Mouse (Mus musculus): Measurements from ENCODE around the gene Zmiz2.
A peak's percentile ranks its signal among the peaks of the same experiment; 100 is the strongest.
"Not testable (repeated sequence)": the region's sequence is repeated elsewhere in the genome, so short reads cannot be mapped to it uniquely, and the experiment has no call there.

The Zmiz2 gene

GRCm38 (mm10) chr11:6398141-6398540 is 9.3 kb downstream of the Zmiz2 start:
- DNase-seq (ENCODE audit: low spot score) = no peak

- no peak for DNase-seq (ENCODE audit: low spot score)
Measured at GRCm38 (mm10) chr11:6402515-6403510, 13.9 kb downstream of the Zmiz2 start.

- no peak for DNase-seq (ENCODE audit: low spot score)
Measured at GRCm38 (mm10) chr11:6403830-6404405, 15.0 kb downstream of the Zmiz2 start.

- no peak for DNase-seq (ENCODE audit: low spot score)
Measured at GRCm38 (mm10) chr11:6404699-6405566, 16.1 kb downstream of the Zmiz2 start.

- DNase-seq (ENCODE audit: low spot score) = no peak
Measured at GRCm38 (mm10) chr11:6405591-6406081, 16.8 kb downstream of the Zmiz2 start.

- DNase-seq (ENCODE audit: low spot score) = no peak
Measured at GRCm38 (mm10) chr11:6406251-6407161, 17.6 kb downstream of the Zmiz2 start.

GRCm38 (mm10) chr11:6407162-6407621 is 18.3 kb downstream of the Zmiz2 start:
- DNase-seq (ENCODE audit: low spot score) = no peak

- no peak for DNase-seq (ENCODE audit: low spot score)
Measured at GRCm38 (mm10) chr11:6410050-6410602, 21.3 kb downstream of the Zmiz2 start.

- not testable (repeated sequence) for DNase-seq (ENCODE audit: low spot score)
Measured at GRCm38 (mm10) chr11:6410755-6411154, 21.9 kb downstream of the Zmiz2 start.

GRCm38 (mm10) chr11:6411684-6412083 is 22.8 kb downstream of the Zmiz2 start:
- DNase-seq (ENCODE audit: low spot score) = peak; percentile 87

GRCm38 (mm10) chr11:6413264-6413663 is 24.4 kb downstream of the Zmiz2 start:
- no peak for DNase-seq (ENCODE audit: low spot score)

- DNase-seq (ENCODE audit: low spot score) = no peak
Measured at GRCm38 (mm10) chr11:6414751-6415550, 26.1 kb downstream of the Zmiz2 start, which contains the start of gene Ppia. Gene Ppia, plus strand, starts transcription at chr11:6415443.

- peak; percentile 99 for DNase-seq (ENCODE audit: low spot score)
Measured at GRCm38 (mm10) chr11:6415551-6416404, 26.9 kb downstream of the Zmiz2 start.

GRCm38 (mm10) chr11:6416405-6417034 is 27.6 kb downstream of the Zmiz2 start:
- DNase-seq (ENCODE audit: low spot score) = peak; percentile 64

- no peak for DNase-seq (ENCODE audit: low spot score)
Measured at GRCm38 (mm10) chr11:6417069-6417468, 28.2 kb downstream of the Zmiz2 start.

- no peak for DNase-seq (ENCODE audit: low spot score)
Measured at GRCm38 (mm10) chr11:6417490-6417889, 28.6 kb downstream of the Zmiz2 start.

- no peak for DNase-seq (ENCODE audit: low spot score)
Measured at GRCm38 (mm10) chr11:6418751-6419150, 29.9 kb downstream of the Zmiz2 start.

- DNase-seq (ENCODE audit: low spot score) = not testable (repeated sequence)
Measured at GRCm38 (mm10) chr11:6419156-6419555, 30.3 kb downstream of the Zmiz2 start.

All from ovary, postnatal 14 days (tissue).